Mouse (Mus musculus) left cerebral cortex, postnatal 10 days (tissue): ENCODE results near the gene Olfr1410. TPM values are rescaled to one million over a fixed set of nuclear protein-coding genes. Genes with fewer than 3 reads are reported as not detected.

Source experiments
- DNase-seq, 2 experiments: peaks; one replicate each; pipeline ENCODE4 v3.0.0; 2021 to 2022; ENCODE audit warnings: low spot score in 2 of 2, mixed read lengths in 1 of 2; ENCODE audit errors: extremely low spot score in 1 of 2
- intact Hi-C: fragments of 180-260 bp; cut with DNase I; formaldehyde crosslinking; loops from one replicate; pipeline ENCODE4 v1.15.1; 2025
- total RNA-seq, 2 experiments: library from RNA; stranded (reverse); gene quantifications; 2 replicates each; pipeline ENCODE4 v1.2.3; 2021

The Olfr1410 gene
- not detected for total RNA-seq

GRCm38 (mm10) chr1:92605482-92605881 is at the start of gene Olfr1410:
Gene Olfr1410 (plus strand): TSS chr1:92605782.
- no peak for DNase-seq
- intact Hi-C loops, result no loop called here

- DNase-seq, result no peak
- intact Hi-C loops, result no loop called here
Observed at GRCm38 (mm10) chr1:92571022-92571421, 34.6 kb upstream of the Olfr1410 start, which contains the start of gene Olfr1413. Gene Olfr1413 (plus strand): TSS chr1:92571322.

DNA sequence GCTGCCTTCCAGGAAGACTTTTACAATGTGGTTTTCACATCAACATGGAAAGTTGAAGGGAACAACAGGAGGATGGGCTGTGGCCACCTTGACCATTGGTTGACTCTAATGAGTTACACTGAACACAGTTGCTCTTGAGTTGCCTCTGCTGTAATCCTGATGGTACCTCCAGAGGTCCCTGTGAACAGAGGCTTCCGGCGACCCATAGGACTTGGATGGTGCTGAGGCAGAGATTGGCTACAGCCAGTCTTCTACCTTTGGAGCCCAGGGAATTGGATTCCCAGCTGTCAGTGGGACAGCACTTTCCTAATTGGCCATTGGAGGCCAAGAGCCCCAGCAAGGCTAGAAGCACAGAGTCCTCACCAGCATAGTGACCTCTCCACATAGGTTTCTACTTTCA is 20.1 kb upstream of the Olfr1410 start, which contains the start of gene Olfr1412:
TSS of gene Olfr1412 (plus strand) at position 301 of the 400 bp plus-strand sequence.
- intact Hi-C loops, result no loop called here
- DNase-seq, result no peak

DNA sequence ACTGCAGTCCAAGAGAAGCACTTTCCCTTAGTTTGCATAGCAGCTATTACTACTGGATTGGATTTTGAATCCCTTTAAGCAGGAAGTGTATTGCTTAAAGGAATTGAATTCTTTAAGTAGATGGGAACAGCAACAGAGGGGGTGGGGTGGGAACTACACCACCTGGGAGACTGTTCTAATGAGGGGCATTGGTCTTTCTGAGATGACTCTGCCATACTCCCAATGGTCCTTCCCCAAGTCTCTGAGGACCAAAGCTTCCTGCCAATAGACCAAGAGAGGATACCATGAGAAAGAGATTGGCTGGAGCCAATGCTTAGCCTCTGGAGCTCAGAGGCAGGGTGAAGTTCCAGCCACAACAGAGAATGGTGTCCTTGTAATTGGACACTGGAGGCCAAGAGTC is 11.5 kb upstream of the Olfr1410 start, which contains the start of gene Olfr1411:
TSS of gene Olfr1411 (plus strand) at position 301 of the 400 bp plus-strand sequence.
- no peak for DNase-seq
- intact Hi-C loops, result no loop called here

DNA sequence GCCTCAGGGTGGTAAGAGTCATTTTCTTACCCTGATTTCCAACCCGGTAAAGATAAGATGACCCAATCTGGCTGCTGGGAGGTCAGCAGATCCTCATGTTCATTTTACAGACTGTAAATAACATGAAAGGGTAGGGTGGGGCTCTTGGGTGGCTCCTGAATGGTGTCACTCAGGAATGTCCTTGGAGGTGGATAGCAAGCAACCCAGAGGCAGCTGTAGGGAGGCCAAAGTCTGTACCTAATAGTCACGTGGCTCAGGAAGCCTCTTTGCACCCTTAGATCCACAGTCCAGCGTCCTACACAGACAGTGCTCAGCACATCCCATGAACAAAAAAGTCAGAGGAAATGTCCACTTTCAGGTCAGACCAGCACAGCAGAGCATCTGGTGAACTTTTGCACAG is 9.6 kb upstream of the Olfr1410 start:
- no peak for DNase-seq
- intact Hi-C loops, result no loop called here

- intact Hi-C loops, result no loop called here
- no peak for DNase-seq
Observed at GRCm38 (mm10) chr1:92607711-92608110, 2.1 kb downstream of the Olfr1410 start.

- peak; percentile 33 to 40 for DNase-seq
- intact Hi-C loops, result loop anchor here (1.0 to 5.0 kb wide), 2 partner anchors 36 to 90 kb away; partner anchors contain the start of gene Otos
Observed at GRCm38 (mm10) chr1:92611008-92611407, 5.4 kb downstream of the Olfr1410 start.

DNA sequence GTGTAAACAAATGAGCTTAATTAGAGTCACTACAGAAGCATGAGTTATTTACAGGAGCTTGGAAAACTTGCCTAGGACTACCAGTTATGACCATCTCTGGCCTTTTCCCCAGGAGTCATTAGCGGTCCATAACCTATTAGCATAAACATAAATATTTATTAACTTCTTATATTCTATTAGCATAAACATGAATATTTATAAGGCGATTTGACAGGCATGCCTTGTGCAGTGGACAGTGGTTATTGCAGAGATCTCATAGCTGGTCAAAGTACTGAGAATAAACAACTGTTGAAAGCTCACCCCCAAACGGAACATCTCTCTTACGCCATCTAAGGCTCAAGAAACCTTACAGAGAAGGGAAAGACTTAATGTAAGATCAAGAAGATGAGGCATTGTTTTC is 7.6 kb downstream of the Olfr1410 start:
- no peak for DNase-seq
- intact Hi-C loops, result loop anchor here (5.0 kb wide), 1 partner anchor 34 kb away; the partner anchor contains the start of gene Otos

- DNase-seq, result peak in 1 of 2 experiments; percentile 25
- intact Hi-C loops, result loop anchor here (5.0 kb wide), 1 partner anchor 33 kb away; the partner anchor contains the start of gene Otos
Observed at GRCm38 (mm10) chr1:92614516-92614915, 8.9 kb downstream of the Olfr1410 start.

GRCm38 (mm10) chr1:92616046-92616445 is 10.5 kb downstream of the Olfr1410 start:
- intact Hi-C loops, result no loop called here
- no peak for DNase-seq

DNA sequence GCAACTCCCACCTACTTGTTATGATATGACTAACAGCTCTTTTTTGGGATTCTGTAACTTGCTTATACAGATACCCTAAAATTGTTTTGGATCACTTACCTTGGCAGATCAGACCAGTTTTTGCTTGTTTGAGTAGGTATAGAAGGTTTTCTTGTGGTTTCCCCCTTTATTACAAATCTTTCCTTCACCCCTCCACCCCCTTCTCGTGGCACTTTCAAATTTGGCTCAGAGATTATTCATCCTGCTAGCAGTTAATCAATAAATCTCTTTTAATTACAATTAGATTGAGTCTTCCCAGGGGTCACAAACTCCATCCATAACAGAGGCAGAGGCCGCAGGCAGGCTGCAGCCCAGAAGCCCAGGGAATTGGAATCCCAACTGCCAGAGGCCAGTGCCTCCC is 11.9 kb downstream of the Olfr1410 start, which contains the start of gene Olfr12:
TSS of gene Olfr12 (plus strand) at position 301 of the 400 bp plus-strand sequence.
- intact Hi-C loops, result no loop called here
- DNase-seq, result no peak

DNA sequence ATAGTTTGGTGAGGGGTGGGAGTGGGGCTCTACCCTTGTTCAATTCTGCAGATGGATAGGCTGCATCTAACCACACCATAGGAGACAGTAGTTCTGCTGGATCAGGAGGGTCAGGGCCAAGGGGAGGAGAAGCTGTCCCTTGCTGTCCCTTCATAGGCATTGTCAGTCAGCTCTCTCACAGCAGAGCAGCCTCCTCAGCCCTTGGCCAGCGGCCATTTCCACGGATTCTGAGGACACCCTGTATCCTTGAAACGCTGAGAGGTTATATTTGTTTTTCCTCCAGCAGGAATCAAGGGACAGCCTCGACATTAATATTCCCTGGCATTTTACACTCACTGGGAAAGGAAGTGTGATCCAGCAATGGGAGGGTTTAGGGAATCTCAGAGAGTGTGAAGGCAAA is 12.8 kb downstream of the Olfr1410 start:
- intact Hi-C loops, result no loop called here
- no peak for DNase-seq

GRCm38 (mm10) chr1:92628227-92628626 is 22.6 kb downstream of the Olfr1410 start:
- intact Hi-C loops, result no loop called here
- DNase-seq, result no peak

DNA sequence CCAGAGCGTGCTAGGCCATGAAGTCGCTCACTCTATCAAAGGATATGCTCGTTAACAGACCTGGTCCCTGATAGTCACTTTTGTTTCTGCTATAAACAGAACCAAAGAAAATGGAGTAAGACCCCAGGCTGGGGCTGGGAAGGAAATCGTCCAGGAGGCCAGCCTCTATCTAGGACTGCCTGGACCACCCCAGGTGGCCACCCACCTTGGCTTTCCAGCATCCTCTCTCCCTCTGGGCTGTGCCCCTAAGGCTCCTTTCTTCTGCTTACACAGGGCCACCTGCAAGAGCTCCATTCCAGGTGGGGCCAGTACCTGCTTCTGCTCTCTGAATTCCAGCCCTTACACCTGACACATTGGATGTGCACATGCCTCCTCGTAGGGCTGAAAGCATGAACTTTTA is 26.6 kb downstream of the Olfr1410 start:
- no peak for DNase-seq
- intact Hi-C loops, result no loop called here

- no peak for DNase-seq
- intact Hi-C loops, result no loop called here
Observed at GRCm38 (mm10) chr1:92632948-92633347, 27.4 kb downstream of the Olfr1410 start.

GRCm38 (mm10) chr1:92633726-92634125 is 28.1 kb downstream of the Olfr1410 start:
- DNase-seq, result no peak
- intact Hi-C loops, result no loop called here

DNA sequence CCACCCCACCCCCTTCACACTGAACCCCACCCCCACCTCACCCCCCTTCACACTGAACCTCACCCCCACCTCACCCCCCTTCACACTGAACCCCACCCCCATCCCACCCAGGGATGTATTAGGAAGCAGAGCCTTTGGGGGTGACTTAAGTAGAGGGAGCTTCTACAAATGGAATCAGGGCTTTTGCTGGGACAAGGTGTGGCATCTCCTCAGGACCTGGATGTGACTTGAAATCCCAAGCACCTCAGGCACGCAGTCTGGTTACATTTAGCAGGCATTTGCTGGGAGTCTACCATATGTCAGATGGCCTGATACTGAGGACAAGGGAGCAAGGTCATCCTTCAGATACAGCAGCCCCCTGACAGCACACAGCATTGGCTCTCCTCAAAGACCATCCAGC is 29.0 kb downstream of the Olfr1410 start:
- DNase-seq, result no peak
- intact Hi-C loops, result no loop called here

DNA sequence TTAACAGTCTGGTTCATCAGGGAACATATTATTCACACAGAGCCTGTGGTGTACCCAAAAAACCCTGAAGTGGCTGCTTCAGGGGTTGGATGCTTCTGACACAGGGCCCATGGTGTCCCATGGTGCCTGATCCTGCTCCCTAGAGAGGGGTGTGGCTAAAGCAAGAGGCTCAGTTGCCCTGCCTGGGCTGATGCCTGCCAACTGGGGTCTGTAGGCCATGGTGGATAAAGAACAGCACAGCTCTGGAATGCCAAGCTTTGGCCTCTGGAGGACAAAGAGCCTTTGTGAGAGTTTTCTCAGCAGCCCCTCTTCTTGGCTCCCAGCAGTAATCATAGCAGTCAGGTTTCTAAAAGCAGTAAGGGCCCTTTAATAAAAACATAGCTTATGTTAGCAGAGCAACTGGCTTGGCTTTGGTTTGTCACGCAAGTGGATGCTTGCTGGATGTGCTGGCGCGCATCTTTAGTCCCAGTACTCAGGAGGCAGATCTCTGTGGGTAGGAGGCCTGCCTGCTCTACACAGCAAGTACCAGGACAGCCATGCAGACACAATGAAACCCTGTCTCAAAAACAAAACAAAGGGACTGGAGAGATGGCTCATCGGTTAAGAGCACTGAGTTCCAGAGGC is 29.5 kb downstream of the Olfr1410 start:
- intact Hi-C loops, result no loop called here
- DNase-seq, result no peak

GRCm38 (mm10) chr1:92636015-92636414 is 30.4 kb downstream of the Olfr1410 start:
- intact Hi-C loops, result no loop called here
- DNase-seq, result no peak

- DNase-seq, result no peak
- intact Hi-C loops, result no loop called here
Observed at GRCm38 (mm10) chr1:92636676-92637075, 31.1 kb downstream of the Olfr1410 start.
